Mouse (Mus musculus) heart, adult 2 months (tissue): ENCODE results near the gene Paox. TPM values are rescaled to one million over a fixed set of nuclear protein-coding genes. Genes with fewer than 3 reads are reported as not detected.

Source experiments
- DNase-seq, 2 experiments: peaks; one replicate each; pipeline ENCODE4 v3.0.0; 2021
- H3K27ac ChIP-seq: fragments of 200-600 bp; 2 replicates; pipeline ENCODE4 v1.8.1; 2022
- H3K27me3 ChIP-seq: fragments of 200-500 bp; 2 replicates; pipeline ENCODE4 v1.6.1; 2012; ENCODE audit warnings: mild to moderate bottlenecking, low read length, inconsistent platforms, mixed read lengths; ENCODE audit not compliant: control insufficient read depth, insufficient read depth
- H3K36me3 ChIP-seq: fragments of 200-500 bp; 2 replicates; pipeline ENCODE4 v1.6.1; 2012; ENCODE audit warnings: low read length, inconsistent platforms; ENCODE audit not compliant: control insufficient read depth, insufficient read depth
- H3K4me1 ChIP-seq: fragments of 200-500 bp; 2 replicates; pipeline ENCODE4 v1.6.1; 2011; ENCODE audit warnings: low read length; ENCODE audit not compliant: control insufficient read depth, insufficient read depth
- H3K4me3 ChIP-seq: fragments of 200-600 bp; 2 replicates; pipeline ENCODE4 v1.8.1; 2022
- H3K79me2 ChIP-seq: fragments of 200-500 bp; replicated peaks from 2 replicates; pipeline ENCODE4 v1.6.1; 2012; ENCODE audit warnings: mild to moderate bottlenecking, inconsistent platforms, low read length, moderate library complexity, mixed read lengths; ENCODE audit not compliant: control insufficient read depth, insufficient read depth
- H3K9ac ChIP-seq: fragments of 200-500 bp; 2 replicates; pipeline ENCODE4 v1.6.1; 2012; ENCODE audit warnings: low read depth, mild to moderate bottlenecking, control low read depth, inconsistent platforms, low read length, mixed read lengths
- CTCF ChIP-seq: fragments of 200-600 bp; IDR thresholded peaks from 2 replicates; pipeline ENCODE4 v1.8.1; 2022; ENCODE audit warnings: antibody characterized with exemption, mild to moderate bottlenecking, moderate library complexity
- EP300 ChIP-seq: fragments of 200-500 bp; IDR thresholded peaks from 2 replicates; pipeline ENCODE4 v1.6.1; 2011; ENCODE audit warnings: low read depth, low read length, control low read depth; ENCODE audit not compliant: insufficient read depth
- POLR2A ChIP-seq: fragments of 200-500 bp; IDR thresholded peaks from 2 replicates; pipeline ENCODE4 v1.6.1; 2011; ENCODE audit warnings: mild to moderate bottlenecking, low read depth, low read length, control low read depth; ENCODE audit not compliant: insufficient read depth
- WGBS: fragments of 180-500 bp; shearing (Covaris S2); methylation state at CpG from one replicate; pipeline ENCODE4 v1.1.7; 2018; 5-methylcytosine and 5-hydroxymethylcytosine counted together
- intact Hi-C: fragments of 180-260 bp; cut with DNase I; formaldehyde crosslinking; loops from one replicate; pipeline ENCODE4 v1.15.1; 2025
- polyA plus RNA-seq: library from polyadenylated mRNA; depleted of rRNA; stranded (reverse); fragments of >200 nt; gene quantifications from 2 replicates; pipeline ENCODE4 v1.2.3, GENCODE M21; 2012
- total RNA-seq, 2 experiments: library from RNA; stranded (reverse); gene quantifications; 2 replicates each; pipeline ENCODE4 v1.2.3; 2021

The Paox gene
- total and polyA plus RNA-seq, 3 experiments: 3.0 to 5.2 (median 3.4) TPM

DNA sequence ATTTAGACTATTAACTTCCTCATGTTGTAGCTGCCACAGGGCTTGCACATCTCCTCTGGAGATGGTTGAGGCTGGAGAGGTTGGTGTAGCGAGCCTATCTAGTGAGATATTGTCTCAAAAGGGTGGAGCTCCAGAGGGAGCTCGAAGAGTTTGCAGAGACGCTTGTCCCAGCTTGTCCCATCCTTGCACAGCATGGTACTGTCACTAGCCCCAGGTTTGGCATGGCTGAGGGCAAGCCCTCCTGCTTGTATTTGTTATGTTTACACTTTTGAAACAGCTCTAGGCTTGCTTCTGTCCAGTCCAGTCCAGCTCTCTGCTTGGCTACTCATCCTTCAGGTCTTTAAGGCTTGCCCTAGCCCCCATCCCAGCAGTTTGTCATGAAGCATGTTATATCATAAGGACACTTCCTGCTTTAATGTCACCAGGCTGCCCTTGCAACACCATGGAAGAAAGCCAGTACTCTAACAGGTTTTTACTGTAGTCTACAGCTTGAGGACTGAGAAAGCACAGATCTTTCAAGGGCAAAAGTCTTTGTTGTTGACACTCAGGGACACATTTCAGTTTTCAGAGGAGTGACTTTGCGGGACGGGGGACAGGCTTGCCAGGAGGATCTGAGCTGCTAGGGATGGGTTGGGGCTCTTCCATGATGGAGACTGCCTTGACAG is 19.6 kb downstream of the Paox start:
- Histone ChIP-seq H3K27ac (no peak overlapping the region), H3K4me3 (no peak overlapping the region), H3K27me3 (no peaks in the 10 kb centered on the region), H3K79me2 (no peaks in the 10 kb centered on the region), H3K36me3 (no peaks in the 10 kb centered on the region), H3K9ac (no peak overlapping the region), H3K4me1 (peaks cover 2% of the 10 kb centered on the region)
- TF ChIP-seq POLR2A (no peak), EP300 (no peak), CTCF (no peak)
- no peak for DNase-seq
- 81% methylated on average over 5 of the region's 5 CpGs for WGBS
- intact Hi-C loops: loop anchor here (5.0 kb wide), 1 partner anchor 98 kb away; the partner anchor contains the start of genes Tubgcp2 and Zfp511

DNA sequence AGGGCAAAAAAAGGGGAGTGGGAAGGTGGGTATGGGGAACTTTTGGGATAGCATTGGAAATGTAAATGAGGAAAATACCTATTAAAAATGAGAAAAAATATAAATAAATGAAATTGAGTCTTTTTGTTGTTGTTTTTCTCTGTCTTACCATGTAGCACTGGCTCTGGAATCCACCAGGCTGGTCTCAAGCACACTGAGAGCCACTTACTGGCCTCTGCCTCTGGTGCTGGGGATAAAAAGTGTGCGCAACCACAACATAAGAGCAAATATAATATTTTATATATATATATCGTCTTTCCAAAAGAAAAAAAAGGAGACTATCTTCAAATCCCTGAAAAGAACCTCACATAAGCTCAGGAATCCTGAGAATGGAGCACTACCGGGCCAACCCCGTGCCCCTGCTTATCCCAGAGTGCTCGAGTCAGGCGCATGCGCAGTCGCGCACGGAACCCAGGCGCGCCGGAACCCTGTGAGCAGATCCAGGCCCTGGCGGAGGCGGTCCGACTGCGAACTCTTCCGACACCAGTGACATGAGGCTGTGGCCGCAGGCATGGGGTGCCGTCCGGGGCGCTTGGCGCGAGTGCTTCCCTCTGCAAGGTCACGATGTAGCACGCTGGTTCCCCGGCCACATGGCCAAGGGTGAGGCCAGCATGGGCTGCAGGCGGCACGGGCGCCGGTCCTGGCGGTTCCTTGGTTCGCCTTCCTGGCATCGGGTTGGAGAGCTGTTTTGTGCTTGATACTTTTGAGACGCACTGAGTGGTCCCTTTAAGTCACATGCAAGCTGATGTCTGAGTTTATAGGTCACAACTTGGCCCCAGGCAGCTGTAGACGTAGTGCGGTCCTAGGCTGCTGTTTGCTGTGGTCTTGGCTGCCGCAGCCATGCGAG is 21.8 kb downstream of the Paox start, which contains the start of gene Mtg1:
Gene Mtg1 (plus strand): TSS at position 430 of the 886 bp plus-strand sequence.
- TF ChIP-seq POLR2A (peak; percentile 72), CTCF (peak; percentile 21), EP300 (peak; percentile 65)
- peaks cover 2% of the 10 kb centered on the region for H3K4me1 ChIP-seq
- peak; percentile 96 to 98 for DNase-seq
- H3K79me2 ChIP-seq: no peaks in the 10 kb centered on the region
- H3K36me3 ChIP-seq: no peaks in the 10 kb centered on the region
- intact Hi-C loops: loop anchor here (1.0 to 5.0 kb wide), 2 partner anchors 21 to 100 kb away; partner anchors contain the start of genes Echs1, Tubgcp2 and Zfp511
- H3K9ac ChIP-seq: peak within 1 kb of the TSS; percentile 84
- 3% methylated on average over 39 of the region's 39 CpGs for WGBS
- peak within 1 kb of the TSS; percentile 66 for H3K4me3 ChIP-seq
- peak within 1 kb of the TSS; percentile 94 for H3K27ac ChIP-seq
- H3K27me3 ChIP-seq: no peaks in the 10 kb centered on the region

DNA sequence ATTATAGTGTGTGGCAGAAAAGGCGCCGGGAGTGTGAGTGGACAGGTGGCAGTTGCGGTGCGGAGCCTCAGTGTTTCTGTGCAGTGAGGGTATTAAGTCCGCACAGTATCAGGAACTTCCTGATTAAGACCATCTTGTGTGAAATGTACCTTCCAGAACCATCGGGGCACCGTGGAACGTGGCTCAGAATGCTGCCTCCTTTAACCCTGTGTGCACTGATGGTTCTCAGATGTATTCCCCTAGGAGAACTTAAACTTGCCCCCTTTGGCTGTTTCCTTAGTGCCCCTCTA is 22.4 kb downstream of the Paox start:
- intact Hi-C loops: loop anchor here (5.0 kb wide), 1 partner anchor 101 kb away; the partner anchor contains the start of genes Tubgcp2 and Zfp511
- WGBS: under 1% methylated on average over 8 of the region's 8 CpGs
- Histone ChIP-seq H3K36me3 (no peaks in the 10 kb centered on the region), H3K27me3 (no peaks in the 10 kb centered on the region), H3K4me1 (peaks cover 2% of the 10 kb centered on the region), H3K27ac (peak overlapping the region; percentile 94), H3K4me3 (peak overlapping the region; percentile 66), H3K79me2 (no peaks in the 10 kb centered on the region), H3K9ac (peak overlapping the region; percentile 84)
- TF ChIP-seq EP300: no peak
- TF ChIP-seq POLR2A: no peak
- no peak for TF ChIP-seq CTCF
- DNase-seq: no peak

DNA sequence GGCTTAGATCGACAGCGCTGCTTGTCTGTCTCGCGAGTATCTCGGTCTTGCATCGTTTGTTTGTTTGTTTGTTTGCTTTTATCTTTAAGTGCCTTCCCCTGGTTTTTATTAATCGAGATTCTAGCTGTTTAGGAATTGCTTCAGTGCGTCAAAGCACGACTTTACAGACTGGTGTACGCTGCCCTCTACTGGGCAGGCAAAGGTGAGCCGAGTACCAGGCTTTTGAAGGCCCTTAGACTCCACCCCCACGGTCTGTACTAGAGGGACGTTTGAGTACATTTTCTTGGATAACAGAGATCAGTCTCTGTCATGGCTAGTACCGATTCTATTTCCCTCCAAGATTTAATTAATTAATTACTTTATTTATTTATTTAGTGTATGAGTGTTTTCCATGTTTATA is 25.8 kb downstream of the Paox start:
- no peak overlapping the region for H3K9ac ChIP-seq
- H3K27ac ChIP-seq: no peak overlapping the region
- H3K4me3 ChIP-seq: no peak overlapping the region
- TF ChIP-seq CTCF (peak; percentile 92), EP300 (peak; percentile 54; the same call in 1 of the 2 replicates), POLR2A (no peak)
- 4% methylated on average over 14 of the region's 14 CpGs for WGBS
- no peaks in the 10 kb centered on the region for H3K36me3 ChIP-seq
- peak; percentile 68 to 69 for DNase-seq
- intact Hi-C loops: loop anchor here (1.0 to 5.0 kb wide), 2 partner anchors 63 to 174 kb away; no protein-coding TSS in a partner anchor
- H3K27me3 ChIP-seq: no peaks in the 10 kb centered on the region
- H3K4me1 ChIP-seq: peaks cover 2% of the 10 kb centered on the region
- no peaks in the 10 kb centered on the region for H3K79me2 ChIP-seq

DNA sequence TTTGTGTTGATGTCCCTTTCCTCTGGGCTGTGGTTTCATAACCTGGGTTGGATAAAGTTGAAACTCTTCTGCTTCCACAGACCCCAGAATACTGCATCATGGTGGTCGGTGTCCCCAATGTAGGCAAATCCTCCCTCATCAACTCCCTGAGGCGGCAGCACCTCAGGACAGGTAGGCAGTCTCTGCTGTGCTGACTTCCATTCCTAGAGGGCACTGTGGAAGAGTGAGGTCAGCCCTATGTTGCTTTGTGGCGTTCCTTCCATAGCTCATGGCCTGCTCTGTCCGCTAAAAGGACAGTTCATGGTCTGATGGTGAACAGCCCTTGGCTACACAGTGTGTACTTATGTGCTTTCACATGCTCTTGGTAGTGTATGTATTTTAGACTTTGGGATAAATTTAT is 29.0 kb downstream of the Paox start:
- Histone ChIP-seq H3K79me2 (no peaks in the 10 kb centered on the region), H3K4me3 (no peak overlapping the region), H3K4me1 (no peaks in the 10 kb centered on the region; the same call in 1 of the 2 replicates), H3K36me3 (no peaks in the 10 kb centered on the region), H3K27me3 (no peaks in the 10 kb centered on the region), H3K27ac (no peak overlapping the region), H3K9ac (no peak overlapping the region)
- DNase-seq: no peak
- intact Hi-C loops: loop anchor here (5.0 kb wide), 1 partner anchor 177 kb away; no protein-coding TSS in a partner anchor
- no peak for TF ChIP-seq POLR2A
- peak; percentile 60 for TF ChIP-seq CTCF
- 91% methylated on average over 4 of the region's 4 CpGs for WGBS
